Comparison of ENCODE assay signal across 7 mouse cellular contexts in genomic region chr8:104591133-104591834, GRCm38 (mm10). TPM values are rescaled to one million over a fixed set of nuclear protein-coding genes. Genes with fewer than 3 reads are reported as not detected.
DNase-seq lines count a peak whose midpoint lies in the region; ATAC-seq lines count a peak whose summit lies in the region.

Pdp2 (plus strand) TSS chr8:104591451.

- WGBS in intestine, embryonic 15.5 days = under 1% methylated on average over 44 of the region's 44 CpGs
- under 1% methylated on average over 44 of the region's 44 CpGs for WGBS in midbrain, embryonic 10.5 days

- peak; percentile 99 for ATAC-seq in intestine, embryonic 15.5 days

- DNase-seq in adrenal gland, adult 2 months = peak; percentile 95
- peak; percentile 88 for DNase-seq in embryo, embryonic 11.5 days (ENCODE audit: low read depth, low spot score)
- DNase-seq in gastrocnemius, postnatal 36 days = peak; percentile 80 to 85
- peak; percentile 91 to 97 for DNase-seq in left cerebral cortex, postnatal 25 days (ENCODE audit: low spot score in 2 of 2)
- peak; percentile 89 for DNase-seq in midbrain, embryonic 10.5 days (ENCODE audit: low spot score)
- peak; percentile 85 for DNase-seq in right cerebral cortex, postnatal 4 days

- peak within 1 kb of the TSS; percentile 77 for H3K4me3 ChIP-seq in intestine, embryonic 15.5 days (replicated peaks)
- H3K4me3 ChIP-seq in midbrain, embryonic 10.5 days = peak within 1 kb of the TSS; percentile 85

- intact Hi-C loops in gastrocnemius, postnatal 36 days (cut with DNase I) = no loop called here
- intact Hi-C loops in left cerebral cortex, postnatal 25 days (cut with DNase I) = no loop called here

- no peaks in the 10 kb centered on the region for H3K9me3 ChIP-seq in intestine, embryonic 15.5 days
- H3K9me3 ChIP-seq in midbrain, embryonic 10.5 days (replicated peaks) = no peaks in the 10 kb centered on the region

- H3K27me3 ChIP-seq in intestine, embryonic 15.5 days (replicated peaks) = no peaks in the 10 kb centered on the region
- H3K27me3 ChIP-seq in midbrain, embryonic 10.5 days (ENCODE audit: low read depth, poor library complexity, severe bottlenecking) = no peaks in the 10 kb centered on the region

- 0 out of 2 replicates have a peak, but pooled peaks cover 3% of the 10 kb centered on the region for H3K4me1 ChIP-seq in intestine, embryonic 15.5 days (replicated peaks)
- H3K4me1 ChIP-seq in midbrain, embryonic 10.5 days = peaks cover 21% of the 10 kb centered on the region

- H3K36me3 ChIP-seq in intestine, embryonic 15.5 days = peaks cover 14% of the 10 kb centered on the region
- peaks cover 30% of the 10 kb centered on the region for H3K36me3 ChIP-seq in midbrain, embryonic 10.5 days

- H3K9ac ChIP-seq in intestine, embryonic 15.5 days = peak within 1 kb of the TSS; percentile 77

- H3K4me2 ChIP-seq in intestine, embryonic 15.5 days (replicated peaks) = peak within 1 kb of the TSS; percentile 89

- peak within 1 kb of the TSS; percentile 93 for H3K27ac ChIP-seq in intestine, embryonic 15.5 days
- peak within 1 kb of the TSS; percentile 90 for H3K27ac ChIP-seq in midbrain, embryonic 10.5 days (replicated peaks)

RNA-seq across cellular contexts. Expression of gene Pdp2, which starts in this region (rescaled TPM):
- 10 to 100 TPM; 30.7 to 37.3 TPM for total RNA-seq in adrenal gland, adult 2 months (2021)
- polyA plus RNA-seq in adrenal gland, adult 2 months (2012; rRNA removed) = 6.5 and 7.6 TPM in 2 replicates
- total RNA-seq in gastrocnemius, postnatal 36 days (2021) = 1 to 10 TPM; 4.2 to 7.4 TPM
- 16.1 and 17.0 TPM in 2 replicates for polyA plus RNA-seq in intestine, embryonic 15.5 days (2015; fragmentation: Nextera tagmentation; extraction: Ambion mirVana)
- total RNA-seq in left cerebral cortex, postnatal 25 days (2021) = 1 to 10 TPM; 7.6 to 8.4 TPM
- 14.3 and 16.5 TPM in 2 replicates for polyA plus RNA-seq in midbrain, embryonic 10.5 days (2016; fragmentation: Nextera tagmentation; extraction: Ambion mirVana)

Comparison
In these comparisons a context has a peak if more than half of its experiments do, and no peak if none do; other contexts are left out.
1. Peak in every context shown above with its lines: DNase-seq, ATAC-seq, H3K4me3 ChIP-seq and H3K27ac ChIP-seq.